Mouse (Mus musculus): ENCODE data around the gene Gpm6a. TPM values are rescaled to one million over a fixed set of nuclear protein-coding genes. Genes with fewer than 3 reads are reported as not detected.
"Not testable (repeated sequence)": the region's sequence is repeated elsewhere in the genome, so short reads cannot be mapped to it uniquely, and the experiment has no call there.

Gpm6a gene
- polyA plus RNA-seq, 1 experiment from 2014 or later, result 19.3 TPM

- no peak overlapping the region for H3K4me2 ChIP-seq
- no peak for ATAC-seq (replicated peaks; ENCODE audit: low FRiP score)
Measured at GRCm38 (mm10) chr8:55025851-55026660, 71.4 kb downstream of the Gpm6a start.

GRCm38 (mm10) chr8:55026661-55027000 lies 72.0 kb downstream of the Gpm6a start:
- no peak overlapping the region for H3K9ac ChIP-seq
- H3K9me3 ChIP-seq (replicated peaks), result no peaks in the 10 kb centered on the region
- H3K4me3 ChIP-seq (replicated peaks), result no peak overlapping the region
- WGBS, result 78% methylated on average over 2 of the region's 2 CpGs
- no peak overlapping the region for H3K27ac ChIP-seq
- H3K27me3 ChIP-seq, result no peaks in the 10 kb centered on the region
- no peak overlapping the region for H3K4me2 ChIP-seq
- no peaks in the 10 kb centered on the region for H3K4me1 ChIP-seq
- ATAC-seq (replicated peaks; ENCODE audit: low FRiP score), result no peak
- no peaks in the 10 kb centered on the region for H3K36me3 ChIP-seq

More at GRCm38 (mm10) chr8:55025851-55026660, 71.4 kb downstream of the Gpm6a start:
- H3K27me3 ChIP-seq, result no peaks in the 10 kb centered on the region
- H3K36me3 ChIP-seq, result no peaks in the 10 kb centered on the region
- 66% methylated on average over 10 of the region's 10 CpGs for WGBS
- H3K9me3 ChIP-seq (replicated peaks), result no peaks in the 10 kb centered on the region
- no peaks in the 10 kb centered on the region for H3K4me1 ChIP-seq
- no peak overlapping the region for H3K9ac ChIP-seq
- H3K4me3 ChIP-seq (replicated peaks), result no peak overlapping the region
- no peak overlapping the region for H3K27ac ChIP-seq

DNA sequence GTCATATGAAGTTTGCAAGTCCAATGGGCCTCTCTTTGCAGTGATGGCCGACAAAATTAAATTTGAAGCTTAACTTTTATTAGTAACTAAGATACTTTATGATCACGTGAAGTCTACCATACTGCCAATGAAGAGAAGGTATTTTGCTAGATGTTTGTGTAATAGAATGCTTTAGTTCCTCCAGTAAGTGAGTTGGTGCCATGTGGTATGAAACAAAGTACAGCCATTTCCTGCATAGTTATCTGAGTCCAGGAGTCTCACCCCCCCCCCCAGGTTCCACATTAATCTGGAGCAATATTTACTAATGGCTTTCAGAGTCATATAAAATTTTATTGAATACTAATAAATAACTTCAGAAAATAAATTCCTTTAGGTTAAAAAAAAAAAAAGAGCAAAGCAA lies 73.7 kb downstream of the Gpm6a start:
- H3K27ac ChIP-seq, result no peak overlapping the region
- H3K4me1 ChIP-seq, result no peaks in the 10 kb centered on the region
- H3K9me3 ChIP-seq (replicated peaks), result no peaks in the 10 kb centered on the region
- WGBS, result 74% methylated on average over 2 of the region's 2 CpGs
- no peak overlapping the region for H3K4me2 ChIP-seq
- no peak overlapping the region for H3K9ac ChIP-seq
- no peak for ATAC-seq (replicated peaks; ENCODE audit: low FRiP score)
- H3K27me3 ChIP-seq, result no peaks in the 10 kb centered on the region
- H3K36me3 ChIP-seq, result no peaks in the 10 kb centered on the region
- H3K4me3 ChIP-seq (replicated peaks), result no peak overlapping the region

GRCm38 (mm10) chr8:55031099-55031498 lies 76.5 kb downstream of the Gpm6a start:
- Histone ChIP-seq H3K27ac (no peak overlapping the region), H3K9me3 (replicated peaks) (no peaks in the 10 kb centered on the region), H3K4me2 (no peak overlapping the region), H3K9ac (no peak overlapping the region), H3K27me3 (no peaks in the 10 kb centered on the region), H3K4me1 (no peaks in the 10 kb centered on the region), H3K4me3 (replicated peaks) (no peak overlapping the region), H3K36me3 (no peaks in the 10 kb centered on the region)
- no peak for ATAC-seq (replicated peaks; ENCODE audit: low FRiP score)

- H3K9ac ChIP-seq, result no peak overlapping the region
- H3K27me3 ChIP-seq, result no peaks in the 10 kb centered on the region
- H3K4me3 ChIP-seq (replicated peaks), result no peak overlapping the region
- no peak overlapping the region for H3K27ac ChIP-seq
- no peak overlapping the region for H3K4me2 ChIP-seq
- ATAC-seq (replicated peaks; ENCODE audit: low FRiP score), result no peak
- no peaks in the 10 kb centered on the region for H3K9me3 ChIP-seq (replicated peaks)
- H3K36me3 ChIP-seq, result no peaks in the 10 kb centered on the region
- H3K4me1 ChIP-seq, result no peaks in the 10 kb centered on the region
- 12% methylated on average over 1 of the region's 1 CpGs for WGBS
Measured at GRCm38 (mm10) chr8:55034309-55034708, 79.7 kb downstream of the Gpm6a start.

GRCm38 (mm10) chr8:55035416-55035815 lies 80.8 kb downstream of the Gpm6a start:
- Histone ChIP-seq H3K9me3 (replicated peaks) (no peaks in the 10 kb centered on the region), H3K4me3 (replicated peaks) (no peak overlapping the region), H3K4me2 (no peak overlapping the region), H3K27ac (no peak overlapping the region), H3K27me3 (no peaks in the 10 kb centered on the region), H3K9ac (no peak overlapping the region), H3K4me1 (no peaks in the 10 kb centered on the region), H3K36me3 (no peaks in the 10 kb centered on the region)
- no peak for ATAC-seq (replicated peaks; ENCODE audit: low FRiP score)

GRCm38 (mm10) chr8:55042955-55043354 lies 88.3 kb downstream of the Gpm6a start:
- Histone ChIP-seq H3K9me3 (replicated peaks) (no peaks in the 10 kb centered on the region), H3K4me2 (no peak overlapping the region), H3K4me1 (no peaks in the 10 kb centered on the region), H3K4me3 (replicated peaks) (no peak overlapping the region), H3K27me3 (no peaks in the 10 kb centered on the region), H3K36me3 (no peaks in the 10 kb centered on the region), H3K9ac (no peak overlapping the region), H3K27ac (no peak overlapping the region)
- ATAC-seq (replicated peaks; ENCODE audit: low FRiP score), result no peak
- WGBS, result 56% methylated on average over 1 of the region's 1 CpGs

DNA sequence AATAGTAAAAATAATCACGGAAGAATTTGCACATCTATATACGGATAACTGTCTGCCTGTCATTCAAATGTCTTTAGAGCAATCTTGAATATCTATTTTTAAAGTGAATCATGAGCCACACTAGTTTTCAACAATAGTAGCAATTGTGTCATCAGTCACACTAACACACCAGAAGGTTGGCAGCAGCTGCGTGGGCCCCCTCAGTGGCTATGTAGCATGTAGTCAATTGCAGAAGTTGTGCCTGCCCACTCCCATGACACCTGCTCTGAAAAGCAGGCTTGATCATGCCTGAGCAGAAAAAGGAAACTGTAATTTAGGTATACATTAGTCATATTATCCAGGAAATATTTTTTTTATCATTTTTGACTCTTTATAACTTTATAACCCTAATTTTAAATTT lies 93.8 kb downstream of the Gpm6a start:
- no peak overlapping the region for H3K27ac ChIP-seq
- no peaks in the 10 kb centered on the region for H3K4me1 ChIP-seq
- WGBS, result 81% methylated on average over 3 of the region's 3 CpGs
- no peak for ATAC-seq (replicated peaks; ENCODE audit: low FRiP score)
- H3K4me3 ChIP-seq (replicated peaks), result no peak overlapping the region
- no peaks in the 10 kb centered on the region for H3K36me3 ChIP-seq
- no peaks in the 10 kb centered on the region for H3K27me3 ChIP-seq
- H3K9me3 ChIP-seq (replicated peaks), result no peaks in the 10 kb centered on the region
- H3K9ac ChIP-seq, result no peak overlapping the region
- no peak overlapping the region for H3K4me2 ChIP-seq

DNA sequence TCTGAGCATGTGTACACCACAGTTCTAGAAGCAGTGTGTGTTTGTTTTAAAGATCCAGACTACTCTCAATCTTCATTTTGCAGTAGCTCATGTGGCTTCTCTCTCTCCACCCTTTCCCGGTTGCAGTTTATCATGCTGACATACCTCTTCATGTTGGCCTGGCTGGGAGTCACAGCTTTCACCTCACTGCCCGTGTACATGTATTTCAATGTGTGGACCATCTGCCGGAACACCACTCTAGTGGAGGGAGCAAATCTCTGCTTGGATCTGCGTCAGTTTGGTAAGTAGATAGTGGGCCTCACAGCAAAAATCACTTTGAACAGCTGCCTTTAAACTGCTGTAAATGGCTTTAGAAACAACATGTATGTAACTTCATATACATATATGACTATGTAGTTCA lies 95.3 kb downstream of the Gpm6a start:
- Histone ChIP-seq H3K9me3 (replicated peaks) (no peaks in the 10 kb centered on the region), H3K9ac (no peak overlapping the region), H3K4me2 (no peak overlapping the region), H3K27ac (no peak overlapping the region), H3K4me3 (replicated peaks) (no peak overlapping the region), H3K27me3 (no peaks in the 10 kb centered on the region), H3K4me1 (no peaks in the 10 kb centered on the region), H3K36me3 (no peaks in the 10 kb centered on the region)
- WGBS, result 77% methylated on average over 4 of the region's 4 CpGs
- no peak for ATAC-seq (replicated peaks; ENCODE audit: low FRiP score)

GRCm38 (mm10) chr8:55068811-55069210 lies 114.2 kb downstream of the Gpm6a start:
- not testable (repeated sequence) for H3K9me3 ChIP-seq (replicated peaks); H3K4me3 ChIP-seq (replicated peaks); ATAC-seq (replicated peaks; ENCODE audit: low FRiP score); H3K9ac ChIP-seq; H3K4me2 ChIP-seq; H3K27ac ChIP-seq; H3K4me1 ChIP-seq; H3K27me3 ChIP-seq; H3K36me3 ChIP-seq
- WGBS, result 98% methylated on average over 2 of the region's 2 CpGs

GRCm38 (mm10) chr8:55073481-55073880 lies 118.8 kb downstream of the Gpm6a start:
- Histone ChIP-seq H3K9me3 (replicated peaks) (no peaks in the 10 kb centered on the region), H3K36me3 (no peaks in the 10 kb centered on the region), H3K9ac (no peak overlapping the region), H3K4me1 (no peaks in the 10 kb centered on the region), H3K4me3 (replicated peaks) (no peak overlapping the region), H3K27ac (no peak overlapping the region), H3K4me2 (no peak overlapping the region), H3K27me3 (no peaks in the 10 kb centered on the region)
- ATAC-seq (replicated peaks; ENCODE audit: low FRiP score), result no peak
- 94% methylated on average over 10 of the region's 10 CpGs for WGBS

- no peaks in the 10 kb centered on the region for H3K27me3 ChIP-seq
- ATAC-seq (replicated peaks; ENCODE audit: low FRiP score), result no peak
- H3K4me2 ChIP-seq, result no peak overlapping the region
- H3K9me3 ChIP-seq (replicated peaks), result no peaks in the 10 kb centered on the region
- H3K9ac ChIP-seq, result no peak overlapping the region
- H3K27ac ChIP-seq, result no peak overlapping the region
- no peaks in the 10 kb centered on the region for H3K4me1 ChIP-seq
- no peaks in the 10 kb centered on the region for H3K36me3 ChIP-seq
- no peak overlapping the region for H3K4me3 ChIP-seq (replicated peaks)
Measured at GRCm38 (mm10) chr8:55102195-55102594, 147.6 kb downstream of the Gpm6a start.

DNA sequence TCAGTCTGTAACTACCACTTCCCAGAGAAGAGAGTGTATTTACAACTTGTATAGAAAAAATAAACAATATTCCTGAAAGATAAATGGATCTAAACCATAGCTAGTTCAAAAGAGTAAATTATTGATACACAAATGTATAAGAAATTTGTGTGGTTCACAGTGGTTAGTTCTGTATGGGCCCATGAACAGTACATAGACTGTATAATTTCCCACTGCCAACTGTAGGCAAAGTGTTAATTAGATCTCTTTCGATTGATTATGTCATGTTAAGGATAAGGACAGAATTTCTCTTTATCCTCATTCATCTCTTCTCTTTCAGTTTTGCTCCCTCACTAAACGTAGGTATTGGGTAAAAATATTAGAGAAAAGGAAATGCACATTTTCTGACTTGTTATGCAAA lies 148.4 kb downstream of the Gpm6a start:
- no peaks in the 10 kb centered on the region for H3K27me3 ChIP-seq
- H3K27ac ChIP-seq, result no peak overlapping the region
- no peak for ATAC-seq (replicated peaks; ENCODE audit: low FRiP score)
- H3K9me3 ChIP-seq (replicated peaks), result no peaks in the 10 kb centered on the region
- H3K36me3 ChIP-seq, result no peaks in the 10 kb centered on the region
- H3K4me3 ChIP-seq (replicated peaks), result no peak overlapping the region
- no peak overlapping the region for H3K9ac ChIP-seq
- no peak overlapping the region for H3K4me2 ChIP-seq
- 77% methylated on average over 2 of the region's 2 CpGs for WGBS
- H3K4me1 ChIP-seq, result no peaks in the 10 kb centered on the region
